Mouse (Mus musculus): ENCODE data around the gene Cib1. TPM values are rescaled to one million over a fixed set of nuclear protein-coding genes. Genes with fewer than 3 reads are reported as not detected.

Gene Cib1
- total and polyA plus RNA-seq, 2 experiments from 2014 or later = 22.3 to 30.6 TPM

DNA sequence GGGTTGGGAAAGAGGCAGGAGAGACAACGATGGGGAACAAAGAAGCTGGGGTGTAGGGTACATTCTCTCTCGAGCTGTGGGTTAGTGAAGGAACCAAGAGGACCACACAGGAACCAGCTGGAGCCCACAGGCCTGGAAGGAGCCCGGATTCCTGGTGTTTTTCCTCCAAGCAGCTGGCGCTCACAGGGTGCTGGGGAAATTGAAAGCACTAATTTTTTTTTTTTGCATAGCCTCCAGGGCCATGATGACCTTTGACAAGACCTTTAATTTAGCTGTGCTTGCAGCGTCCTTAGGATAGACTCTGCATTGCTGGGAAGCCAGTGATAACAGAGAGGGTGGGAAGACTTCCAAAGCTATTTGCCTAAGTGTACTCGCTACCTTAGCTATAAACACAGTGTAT is 47.6 kb downstream of the Cib1 start:
- Histone ChIP-seq H3K27me3 (ENCODE audit: insufficient read depth, low read length) (no peaks in the 10 kb centered on the region), H3K9ac (replicated peaks; ENCODE audit: low read length, poor library complexity, severe bottlenecking) (no peak overlapping the region), H3K4me1 (ENCODE audit: insufficient read depth, low read length) (peaks cover 6% of the 10 kb centered on the region; the same call in 1 of the 2 replicates), H3K36me3 (ENCODE audit: insufficient read depth, low read length) (no peaks in the 10 kb centered on the region), H3K4me2 (ENCODE audit: low read depth, low read length, poor library complexity, severe bottlenecking) (no peak overlapping the region), H3K9me3 (ENCODE audit: low read length) (no peaks in the 10 kb centered on the region), H3K27ac (ENCODE audit: low read depth, low read length) (no peak overlapping the region), H3K4me3 (ENCODE audit: low read depth, low read length) (no peak overlapping the region)
- DNase-seq (ENCODE audit: low spot score) (no peak), ATAC-seq (ENCODE audit: low FRiP score) (no peak)
- WGBS = 74% methylated on average over 6 of the region's 6 CpGs
- no peak for TF ChIP-seq CTCF (IDR thresholded peaks at IDR 0.05)

DNA sequence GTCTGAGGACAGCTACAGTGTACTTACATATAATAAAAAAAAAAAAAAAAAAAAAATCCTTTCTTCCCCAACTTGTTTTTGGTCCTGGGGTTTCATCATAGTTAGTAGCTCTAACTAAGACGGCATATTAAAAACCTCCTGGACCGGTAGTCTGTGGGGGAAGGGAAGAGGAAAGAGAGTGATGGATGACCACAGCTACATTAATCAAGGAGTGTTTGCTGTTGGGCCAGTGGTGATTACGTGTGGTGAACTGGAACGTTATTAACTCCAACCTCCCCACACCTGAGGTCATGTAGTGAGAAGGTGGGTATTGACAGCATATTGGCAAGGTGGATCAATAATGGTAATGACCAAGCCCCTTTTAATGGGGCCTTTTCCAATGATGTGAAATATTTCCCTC is 48.1 kb downstream of the Cib1 start:
- Histone ChIP-seq H3K4me1 (ENCODE audit: insufficient read depth, low read length) (peaks cover 6% of the 10 kb centered on the region; the same call in 1 of the 2 replicates), H3K4me3 (ENCODE audit: low read depth, low read length) (no peak overlapping the region), H3K36me3 (ENCODE audit: insufficient read depth, low read length) (no peaks in the 10 kb centered on the region), H3K27me3 (ENCODE audit: insufficient read depth, low read length) (no peaks in the 10 kb centered on the region), H3K9me3 (ENCODE audit: low read length) (no peaks in the 10 kb centered on the region), H3K4me2 (ENCODE audit: low read depth, low read length, poor library complexity, severe bottlenecking) (no peak overlapping the region), H3K9ac (replicated peaks; ENCODE audit: low read length, poor library complexity, severe bottlenecking) (no peak overlapping the region), H3K27ac (ENCODE audit: low read depth, low read length) (no peak overlapping the region)
- DNase-seq (ENCODE audit: low spot score) = no peak
- ATAC-seq (ENCODE audit: low FRiP score) = no peak
- WGBS = 93% methylated on average over 4 of the region's 4 CpGs
- TF ChIP-seq CTCF (IDR thresholded peaks at IDR 0.05) = no peak

DNA sequence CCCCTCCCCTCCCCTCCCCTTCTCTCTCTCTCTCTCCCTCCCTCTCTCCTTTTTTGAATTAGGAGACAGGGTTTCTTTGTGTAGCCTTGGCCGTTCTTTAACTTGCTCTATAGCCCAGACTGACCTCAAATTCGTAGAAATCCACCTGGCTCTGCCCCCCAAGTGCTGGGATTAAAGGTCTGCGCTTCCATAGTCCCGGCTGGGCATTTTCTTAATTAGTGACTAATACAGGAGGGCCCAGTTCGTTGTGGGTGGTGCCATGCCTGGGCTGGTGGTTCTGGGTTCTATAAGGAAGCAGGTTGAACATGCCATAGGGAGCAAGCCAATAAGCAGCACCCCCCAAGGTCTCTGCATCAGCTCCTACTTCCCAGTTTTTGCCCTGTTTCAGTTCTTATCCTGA is 48.6 kb downstream of the Cib1 start:
- H3K27me3 ChIP-seq (ENCODE audit: insufficient read depth, low read length) = no peaks in the 10 kb centered on the region
- no peaks in the 10 kb centered on the region for H3K9me3 ChIP-seq (ENCODE audit: low read length)
- no peak for TF ChIP-seq CTCF (IDR thresholded peaks at IDR 0.05)
- no peak for ATAC-seq (ENCODE audit: low FRiP score)
- H3K4me2 ChIP-seq (ENCODE audit: low read depth, low read length, poor library complexity, severe bottlenecking) = no peak overlapping the region
- DNase-seq (ENCODE audit: low spot score) = no peak
- no peak overlapping the region for H3K4me3 ChIP-seq (ENCODE audit: low read depth, low read length)
- H3K4me1 ChIP-seq (ENCODE audit: insufficient read depth, low read length) = peaks cover 6% of the 10 kb centered on the region; the same call in 1 of the 2 replicates
- H3K9ac ChIP-seq (replicated peaks; ENCODE audit: low read length, poor library complexity, severe bottlenecking) = no peak overlapping the region
- H3K36me3 ChIP-seq (ENCODE audit: insufficient read depth, low read length) = no peaks in the 10 kb centered on the region
- WGBS = 44% methylated on average over 5 of the region's 5 CpGs
- H3K27ac ChIP-seq (ENCODE audit: low read depth, low read length) = no peak overlapping the region

DNA sequence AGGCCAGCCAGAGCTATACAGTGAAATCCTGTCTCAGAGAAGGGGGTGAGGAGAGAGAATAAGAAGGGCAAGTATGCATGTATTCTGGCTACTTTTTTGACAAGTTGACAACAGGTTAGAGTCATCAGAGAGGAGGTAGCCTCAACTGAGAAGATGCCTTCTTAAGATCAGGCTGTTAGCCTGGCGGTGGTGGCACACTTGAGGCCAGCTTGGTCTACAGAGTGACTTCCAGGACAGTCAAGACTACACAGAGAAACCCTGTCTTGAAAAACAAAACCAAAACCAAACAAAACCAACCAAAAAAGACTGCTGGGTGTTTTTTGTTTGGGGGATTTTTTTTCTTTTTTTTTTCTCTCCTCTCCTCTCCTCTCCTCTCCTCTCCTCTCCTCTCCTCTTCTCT is 49.1 kb downstream of the Cib1 start:
- DNase-seq (ENCODE audit: low spot score) (no peak), ATAC-seq (ENCODE audit: low FRiP score) (no peak)

GRCm38 (mm10) chr7:80182139-80182538 is 50.5 kb downstream of the Cib1 start:
- Histone ChIP-seq H3K4me1 (ENCODE audit: insufficient read depth, low read length) (no peaks in the 10 kb centered on the region), H3K27me3 (ENCODE audit: insufficient read depth, low read length) (no peaks in the 10 kb centered on the region), H3K27ac (ENCODE audit: low read depth, low read length) (no peak overlapping the region), H3K36me3 (ENCODE audit: insufficient read depth, low read length) (no peaks in the 10 kb centered on the region), H3K9me3 (ENCODE audit: low read length) (no peaks in the 10 kb centered on the region), H3K9ac (replicated peaks; ENCODE audit: low read length, poor library complexity, severe bottlenecking) (no peak overlapping the region), H3K4me3 (ENCODE audit: low read depth, low read length) (no peak overlapping the region), H3K4me2 (ENCODE audit: low read depth, low read length, poor library complexity, severe bottlenecking) (no peak overlapping the region)
- no peak for DNase-seq (ENCODE audit: low spot score)
- TF ChIP-seq CTCF (IDR thresholded peaks at IDR 0.05) = no peak
- no peak for ATAC-seq (ENCODE audit: low FRiP score)

More for the DNA sequence above, 49.1 kb downstream of the Cib1 start:
- Histone ChIP-seq H3K36me3 (ENCODE audit: insufficient read depth, low read length) (no peaks in the 10 kb centered on the region), H3K4me1 (ENCODE audit: insufficient read depth, low read length) (peaks cover 6% of the 10 kb centered on the region; the same call in 1 of the 2 replicates), H3K4me2 (ENCODE audit: low read depth, low read length, poor library complexity, severe bottlenecking) (no peak overlapping the region), H3K9me3 (ENCODE audit: low read length) (no peaks in the 10 kb centered on the region), H3K9ac (replicated peaks; ENCODE audit: low read length, poor library complexity, severe bottlenecking) (no peak overlapping the region), H3K27ac (ENCODE audit: low read depth, low read length) (no peak overlapping the region), H3K4me3 (ENCODE audit: low read depth, low read length) (no peak overlapping the region), H3K27me3 (ENCODE audit: insufficient read depth, low read length) (no peaks in the 10 kb centered on the region)
- WGBS = 83% methylated on average over 1 of the region's 1 CpGs
- no peak for TF ChIP-seq CTCF (IDR thresholded peaks at IDR 0.05)

DNA sequence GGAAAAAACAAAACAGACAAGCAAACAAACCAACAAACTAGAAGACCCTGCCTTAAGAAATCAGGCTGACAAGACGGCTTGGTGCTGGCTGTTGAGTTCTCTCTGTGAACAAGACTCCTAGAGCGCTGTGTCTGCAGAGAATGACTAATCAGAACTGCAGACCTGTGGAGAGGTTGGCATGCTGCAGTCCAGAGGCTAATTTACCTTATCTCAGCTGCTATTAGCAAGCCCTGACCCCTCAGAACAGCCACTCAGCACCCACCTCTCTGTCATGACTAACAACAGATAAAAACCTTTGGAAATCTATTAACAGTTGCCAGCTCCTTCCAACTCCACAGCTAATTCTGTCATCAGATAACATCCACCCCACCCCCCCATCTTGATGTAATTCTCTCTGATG is 51.5 kb downstream of the Cib1 start:
- no peak overlapping the region for H3K4me3 ChIP-seq (ENCODE audit: low read depth, low read length)
- whole genome bisulfite sequencing = 73% methylated on average over 2 of the region's 2 CpGs
- no peak for ATAC-seq (ENCODE audit: low FRiP score)

More for the DNA sequence above, 51.5 kb downstream of the Cib1 start:
- Histone ChIP-seq H3K27ac (ENCODE audit: low read depth, low read length) (no peak overlapping the region), H3K4me1 (ENCODE audit: insufficient read depth, low read length) (no peaks in the 10 kb centered on the region), H3K9me3 (ENCODE audit: low read length) (no peaks in the 10 kb centered on the region), H3K9ac (replicated peaks; ENCODE audit: low read length, poor library complexity, severe bottlenecking) (no peak overlapping the region), H3K27me3 (ENCODE audit: insufficient read depth, low read length) (no peaks in the 10 kb centered on the region), H3K4me2 (ENCODE audit: low read depth, low read length, poor library complexity, severe bottlenecking) (no peak overlapping the region), H3K36me3 (ENCODE audit: insufficient read depth, low read length) (no peaks in the 10 kb centered on the region)
- no peak for DNase-seq (ENCODE audit: low spot score)
- no peak for TF ChIP-seq CTCF (IDR thresholded peaks at IDR 0.05)

All from midbrain, postnatal 0 days (tissue).